Mouse (Mus musculus): ENCODE results near the gene Bmp7. TPM values are rescaled to one million over a fixed set of nuclear protein-coding genes. Genes with fewer than 3 reads are reported as not detected.

The Bmp7 gene
- polyA plus RNA-seq (2012; rRNA removed) = 17.9 and 19.8 TPM in 2 replicates

DNA sequence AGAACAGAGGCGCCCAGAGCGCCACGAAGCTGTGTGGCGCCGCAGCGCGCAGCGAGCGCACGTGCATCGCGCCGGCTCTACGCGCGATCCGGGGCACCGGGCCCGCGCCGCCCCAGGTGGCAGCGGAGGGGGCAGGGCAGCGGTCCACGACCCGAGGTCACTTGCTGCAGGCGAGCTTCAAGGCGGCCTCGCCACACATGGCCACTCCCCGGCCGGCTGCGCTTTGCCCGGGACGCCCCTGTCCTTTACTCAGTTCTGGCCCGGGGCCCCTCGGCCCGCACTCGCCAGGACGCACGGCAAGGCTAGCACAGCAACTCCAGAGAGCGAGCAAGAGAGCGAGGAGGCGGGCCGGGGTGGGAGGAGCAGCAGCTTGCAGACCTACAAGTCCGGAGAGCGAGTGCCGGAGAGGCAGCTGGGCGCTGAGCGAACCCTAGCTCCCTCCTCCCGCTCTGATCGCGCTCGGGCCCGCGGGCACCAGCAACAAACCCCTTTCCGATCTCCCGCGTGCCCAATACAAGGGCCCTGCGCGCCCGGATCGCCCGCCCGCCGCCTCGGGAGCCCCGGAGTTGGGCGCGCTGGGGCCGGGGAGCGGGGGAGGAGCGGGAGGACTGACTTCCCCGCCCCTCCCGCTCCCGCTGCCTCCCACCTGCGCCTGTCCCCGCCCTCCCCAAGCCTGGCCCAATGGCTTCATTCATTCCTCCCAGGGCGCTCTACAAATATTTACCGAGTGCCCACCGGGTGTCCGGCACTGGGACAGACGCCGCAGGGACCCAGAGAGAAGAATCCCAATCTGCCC is at the start of gene Bmp7:
TSS of gene Bmp7 (minus strand) at position 319 of the 796 bp plus-strand sequence.
- peak in 1 of 2 experiments; percentile 40 for DNase-seq (ENCODE audit: extremely low spot score in 1 of 2, low spot score in 1 of 2)

DNA sequence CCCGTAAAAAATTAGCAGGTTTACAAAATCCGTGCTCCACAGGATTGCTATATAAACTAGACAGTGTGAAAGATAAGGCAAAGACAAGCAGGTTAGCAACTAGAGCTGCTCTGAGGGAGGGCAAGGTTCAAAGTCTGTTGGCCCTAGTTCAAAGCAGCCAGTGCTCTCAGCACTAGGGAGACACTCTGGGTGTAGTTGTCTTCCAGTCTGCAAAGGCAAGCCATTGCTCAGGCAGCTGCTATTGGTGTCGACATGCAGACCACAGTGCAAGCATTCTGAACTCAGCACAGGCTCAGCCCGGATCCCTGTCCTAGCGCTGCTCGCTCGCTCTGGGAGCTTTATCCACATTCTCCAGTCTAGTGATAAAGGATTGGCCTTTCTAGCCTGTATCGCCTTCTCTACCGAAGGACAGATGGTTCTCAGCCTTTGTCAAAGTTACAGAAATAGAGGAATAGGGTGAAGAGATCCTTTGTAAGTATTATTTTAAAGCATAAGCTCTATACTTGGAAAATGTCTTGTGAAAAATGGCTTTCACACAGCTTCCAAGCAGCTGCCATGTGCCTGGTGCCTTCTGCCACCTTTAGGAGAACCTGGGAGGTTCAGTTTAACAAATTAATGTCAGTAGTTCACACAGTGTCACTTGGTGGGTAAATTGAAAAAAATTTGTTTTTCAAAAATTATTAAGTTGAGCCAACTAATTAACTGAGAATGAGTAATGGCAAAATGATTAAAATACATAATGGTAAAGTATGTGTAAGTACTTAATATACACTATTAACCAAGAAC is 42.8 kb upstream of the Bmp7 start:
- no peak for DNase-seq (ENCODE audit: extremely low spot score in 1 of 2, low spot score in 1 of 2)

DNA sequence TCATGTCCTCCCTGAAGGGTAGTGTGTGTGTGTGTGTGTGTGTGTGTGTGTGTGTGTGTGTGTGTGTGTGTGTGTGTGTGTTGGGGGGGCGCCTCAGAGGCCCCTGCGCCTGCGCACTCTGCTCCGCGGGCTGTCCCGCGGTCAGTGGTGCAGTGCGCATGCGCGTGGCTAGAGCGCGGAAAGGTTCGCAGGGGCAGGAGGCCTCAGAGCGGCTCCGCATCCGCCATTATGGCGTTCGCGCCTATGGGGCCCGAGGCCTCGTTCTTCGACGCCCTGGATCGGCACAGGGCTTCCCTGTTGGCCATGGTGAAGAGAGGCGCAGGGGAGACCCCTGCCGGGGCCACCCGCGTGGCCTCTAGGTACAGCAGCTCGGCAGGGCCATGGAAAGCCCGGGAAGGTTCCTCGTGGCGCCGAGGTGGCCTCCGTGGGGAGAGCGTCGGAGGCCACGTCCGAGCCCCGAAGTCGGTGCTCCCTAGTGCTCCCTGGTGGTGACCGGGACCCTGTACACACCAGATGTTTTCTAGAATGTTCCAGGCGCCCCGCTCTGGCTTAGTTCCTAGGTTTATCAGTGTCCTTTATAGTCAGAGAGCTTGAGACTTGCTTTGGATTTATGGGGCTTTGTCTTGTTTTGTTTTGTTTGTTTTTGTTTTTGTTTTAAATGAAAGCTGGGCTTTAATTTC is 39.7 kb upstream of the Bmp7 start:
- no peak for DNase-seq (ENCODE audit: extremely low spot score in 1 of 2, low spot score in 1 of 2)

DNA sequence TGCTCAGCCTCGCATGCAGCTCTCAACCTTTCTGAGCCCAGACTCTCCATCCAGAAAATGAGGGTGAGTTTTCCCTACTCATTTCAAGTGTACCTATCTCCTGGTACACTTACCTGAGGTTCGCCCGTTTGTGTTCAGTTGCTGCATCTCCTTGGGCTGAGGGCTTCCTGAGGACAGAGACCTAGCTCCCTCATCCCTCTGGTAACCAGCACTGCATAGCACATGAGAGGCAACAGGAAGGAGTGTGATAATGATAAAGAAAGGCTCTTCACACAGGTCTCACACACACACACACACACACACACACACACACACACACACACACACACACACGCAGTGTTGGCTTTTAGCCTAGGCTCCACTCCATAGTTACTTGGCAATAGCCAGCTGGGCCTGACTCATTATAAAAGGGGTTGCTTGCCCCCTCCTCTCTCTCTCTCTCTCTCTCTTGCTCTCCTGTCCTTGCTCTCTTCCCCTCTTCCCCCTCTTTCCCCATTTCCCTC is 38.1 kb upstream of the Bmp7 start:
- DNase-seq (ENCODE audit: extremely low spot score in 1 of 2, low spot score in 1 of 2) = no peak

DNA sequence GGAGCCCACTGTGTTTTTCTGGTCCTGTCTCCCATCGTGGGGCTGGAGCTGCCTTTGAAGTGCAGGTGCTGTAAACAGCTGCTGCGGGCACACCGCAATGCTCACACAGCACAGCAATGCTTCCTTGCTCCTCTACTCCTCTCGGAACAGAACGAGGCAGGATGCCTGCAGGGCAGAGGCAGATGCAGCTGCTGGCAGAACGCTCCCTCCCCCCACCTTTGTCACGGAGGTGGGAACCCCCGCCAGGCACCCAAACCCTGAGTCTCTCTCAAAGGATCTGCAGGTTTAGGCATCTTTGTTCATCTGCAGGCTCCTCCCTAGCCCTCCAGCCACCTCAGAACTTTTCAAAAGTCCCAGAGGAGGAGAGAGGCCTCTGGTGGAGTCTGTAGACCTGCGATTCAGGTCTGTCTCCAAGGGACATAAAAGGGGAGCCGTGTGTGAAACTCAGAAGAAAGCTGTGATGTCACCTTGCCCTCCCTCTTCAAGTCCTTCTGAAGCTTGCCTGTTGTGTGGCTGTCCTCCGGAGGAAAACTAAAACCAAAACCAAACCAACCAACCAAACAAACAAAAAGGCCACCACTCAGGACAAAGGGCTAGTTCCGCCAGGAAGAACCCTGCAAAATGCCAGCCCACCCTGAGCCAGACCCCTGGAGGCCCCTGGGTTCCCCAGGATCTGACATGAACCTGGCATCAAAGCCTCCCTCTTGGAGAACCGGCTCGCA is 37.4 kb upstream of the Bmp7 start, which contains the start of gene Spo11:
TSS of gene Spo11 (plus strand) at position 292 of the 722 bp plus-strand sequence.
- no peak for DNase-seq (ENCODE audit: extremely low spot score in 1 of 2, low spot score in 1 of 2)

DNA sequence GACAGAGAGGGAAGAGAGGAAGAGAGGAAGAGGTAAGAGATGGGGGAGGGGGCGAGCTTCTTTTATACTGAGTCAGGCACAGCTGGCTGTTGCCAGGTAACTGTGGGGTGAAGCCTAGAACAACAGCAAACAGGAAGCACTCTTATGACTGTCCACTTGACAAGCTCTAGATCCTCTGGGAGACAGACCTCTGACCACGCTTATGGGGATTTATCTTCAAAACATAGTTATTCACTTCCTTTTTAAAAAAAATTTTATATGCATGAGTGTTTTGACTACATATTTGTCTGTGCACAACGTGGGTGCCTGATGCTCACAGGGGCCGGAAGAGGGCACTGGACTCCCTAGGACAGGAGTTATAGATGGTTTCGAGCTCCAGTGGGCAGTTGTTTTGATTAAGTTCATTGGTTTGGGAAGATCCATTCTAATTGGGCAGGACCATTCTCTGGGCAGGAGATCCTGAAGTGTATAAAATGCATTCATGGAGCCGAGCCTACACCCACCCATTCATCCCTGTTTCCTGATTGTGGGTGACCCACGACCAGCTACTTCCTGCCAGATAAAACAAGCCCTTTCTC is 36.6 kb upstream of the Bmp7 start:
- DNase-seq (ENCODE audit: extremely low spot score in 1 of 2, low spot score in 1 of 2) = no peak

DNA sequence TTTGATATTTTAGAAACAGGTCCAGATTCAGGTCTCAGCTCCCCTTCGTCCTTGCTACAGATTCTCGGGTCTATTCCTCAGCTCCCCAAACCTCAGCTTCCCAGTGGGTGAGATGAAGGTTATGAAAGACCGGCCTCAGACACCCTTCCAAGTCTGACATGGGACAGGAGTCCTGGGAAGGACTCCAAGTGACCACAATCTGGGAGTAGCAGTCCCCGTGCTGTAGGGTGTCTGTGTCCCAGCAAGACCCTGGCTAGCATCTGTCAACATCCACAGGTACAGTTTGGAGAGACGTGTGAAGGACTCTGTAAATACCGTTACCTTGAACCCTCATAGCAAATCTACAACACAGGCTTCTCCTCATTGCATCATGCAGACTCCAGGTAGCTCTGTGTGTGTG is 35.0 kb upstream of the Bmp7 start:
- DNase-seq (ENCODE audit: extremely low spot score in 1 of 2, low spot score in 1 of 2) = no peak

DNA sequence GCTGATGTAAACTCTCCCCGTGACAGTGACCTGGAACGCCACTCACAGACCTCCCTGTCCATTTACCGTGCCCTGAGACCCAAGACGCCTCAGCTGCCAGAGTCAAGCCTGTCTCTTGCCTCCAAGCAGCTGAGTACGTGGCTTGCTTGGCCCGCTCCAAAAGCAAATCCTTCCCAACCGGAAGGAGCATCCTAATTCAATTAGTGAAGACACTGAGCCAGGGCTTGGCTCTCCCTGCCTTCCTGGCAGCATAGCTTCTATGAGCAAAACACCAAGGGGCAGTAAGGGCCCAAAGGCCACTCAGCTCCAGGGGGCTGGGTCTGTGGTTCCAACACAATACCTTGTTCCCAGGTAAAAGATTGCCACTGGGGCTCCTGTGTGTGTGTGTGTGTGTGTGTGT is 34.6 kb upstream of the Bmp7 start:
- no peak for DNase-seq (ENCODE audit: extremely low spot score in 1 of 2, low spot score in 1 of 2)

DNA sequence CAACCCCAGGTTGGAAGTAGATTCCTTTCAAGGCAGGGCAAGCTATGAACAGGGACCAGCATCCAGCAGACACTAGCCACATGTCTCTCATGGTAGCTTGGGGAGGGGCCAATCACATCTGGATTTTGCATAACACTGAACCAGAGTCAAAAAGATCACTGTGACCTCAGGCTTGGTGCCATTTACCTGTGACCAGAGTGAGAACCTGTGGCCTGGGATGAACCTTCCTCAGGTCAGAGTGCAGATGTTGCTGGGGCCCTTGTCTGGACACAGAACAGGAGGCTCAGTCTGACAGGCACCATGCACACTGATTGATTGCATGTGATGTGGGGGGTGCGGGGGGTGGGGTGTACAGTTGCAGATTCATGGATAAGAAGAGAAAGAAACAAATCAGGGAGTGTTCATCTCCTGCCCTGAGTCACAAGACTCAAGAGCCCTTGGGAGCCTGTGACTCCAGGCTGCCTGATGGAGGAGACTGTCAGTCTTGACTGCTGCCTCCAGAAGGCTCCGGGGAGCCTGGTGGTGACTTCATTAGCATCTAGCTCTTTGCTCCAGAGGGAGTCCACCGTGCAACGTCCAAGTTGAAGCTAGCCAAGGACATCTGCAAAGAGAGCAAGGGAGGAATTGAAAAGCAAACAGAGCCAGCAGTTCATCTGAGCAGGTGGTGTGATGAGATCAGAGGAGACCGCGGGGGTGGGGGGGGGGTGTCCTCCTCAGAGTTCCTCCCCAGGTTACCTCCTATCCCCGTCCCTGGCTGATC is 33.9 kb upstream of the Bmp7 start:
- no peak for DNase-seq (ENCODE audit: extremely low spot score in 1 of 2, low spot score in 1 of 2)

DNA sequence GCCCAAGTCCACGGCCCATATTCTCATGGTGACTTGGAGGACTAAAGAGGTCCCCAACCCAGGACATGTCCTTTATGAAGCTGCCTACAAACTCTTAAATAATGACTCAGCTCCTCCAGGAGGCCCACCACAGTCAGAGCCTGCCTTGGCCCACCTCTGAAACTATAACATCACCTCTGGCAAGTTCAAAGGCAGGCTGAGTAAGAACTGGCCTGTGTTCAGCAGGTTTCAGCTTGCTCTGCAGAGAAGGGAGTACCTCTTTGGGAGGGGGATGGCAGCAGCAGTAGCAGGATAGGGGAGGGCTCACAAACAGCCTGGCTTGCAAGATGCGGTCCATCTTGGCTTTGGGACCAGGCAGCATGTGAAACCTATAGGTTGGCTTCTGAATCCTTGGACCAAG is 31.7 kb upstream of the Bmp7 start:
- DNase-seq (ENCODE audit: extremely low spot score in 1 of 2, low spot score in 1 of 2) = no peak

DNA sequence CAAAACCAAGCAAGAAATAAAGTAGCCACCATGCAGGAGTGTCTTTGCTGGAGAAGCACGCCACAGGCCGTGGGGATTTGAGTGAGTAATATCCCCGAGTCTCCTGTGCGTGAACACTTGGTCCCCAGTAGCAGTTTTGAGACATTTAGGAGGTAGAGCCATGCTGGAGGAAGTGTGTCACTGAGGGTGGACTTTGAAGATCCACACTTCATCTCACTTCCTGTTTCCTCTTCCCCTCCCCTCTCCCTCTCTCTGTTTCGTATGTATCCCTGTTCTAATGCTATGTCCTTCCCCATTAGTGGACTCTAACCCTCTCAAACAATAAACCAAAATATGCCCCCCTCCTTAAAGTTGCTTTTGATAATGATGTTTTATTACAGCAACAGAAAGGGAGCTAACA is 26.4 kb upstream of the Bmp7 start:
- no peak for DNase-seq (ENCODE audit: extremely low spot score in 1 of 2, low spot score in 1 of 2)

DNA sequence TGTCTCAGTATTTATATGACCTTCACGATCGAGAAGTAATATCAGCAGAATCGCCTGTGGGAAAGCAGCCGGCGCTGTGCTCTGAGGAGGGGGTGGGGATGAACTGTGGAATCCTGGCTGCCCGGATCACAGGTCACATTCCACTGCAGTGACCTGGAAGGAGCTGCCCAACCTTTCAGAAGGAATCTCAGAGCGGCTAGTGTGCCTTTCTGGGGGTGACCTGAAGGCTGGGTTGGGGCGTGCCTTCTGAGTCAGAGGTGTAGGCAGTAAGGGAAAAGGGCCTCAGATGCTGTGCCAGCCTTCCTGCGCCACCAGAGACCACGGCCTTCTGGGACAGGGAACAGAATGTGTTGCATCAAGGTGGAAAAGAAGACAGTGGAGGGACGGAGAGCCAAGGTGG is 25.1 kb upstream of the Bmp7 start:
- DNase-seq (ENCODE audit: extremely low spot score in 1 of 2, low spot score in 1 of 2) = no peak

DNA sequence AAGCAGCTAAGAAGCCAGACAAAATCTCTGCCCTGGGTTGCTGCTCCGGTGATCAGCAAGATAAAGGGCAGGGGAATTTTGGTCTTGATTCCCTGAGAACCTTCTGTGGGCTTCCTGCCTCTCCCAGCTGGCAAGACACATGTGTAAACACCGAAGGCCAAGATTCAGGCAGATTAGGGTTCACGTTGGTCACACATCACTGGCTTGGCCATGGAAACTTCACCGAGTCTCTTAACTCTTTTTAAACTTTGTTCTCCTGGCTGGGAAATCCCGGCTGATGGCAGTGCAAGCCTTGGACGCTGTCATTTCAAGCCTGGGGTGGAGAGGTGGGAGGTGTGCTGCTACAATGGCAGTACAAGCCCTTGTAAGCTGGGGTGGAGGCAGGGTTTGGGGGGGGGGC is 21.1 kb upstream of the Bmp7 start:
- no peak for DNase-seq (ENCODE audit: extremely low spot score in 1 of 2, low spot score in 1 of 2)

DNA sequence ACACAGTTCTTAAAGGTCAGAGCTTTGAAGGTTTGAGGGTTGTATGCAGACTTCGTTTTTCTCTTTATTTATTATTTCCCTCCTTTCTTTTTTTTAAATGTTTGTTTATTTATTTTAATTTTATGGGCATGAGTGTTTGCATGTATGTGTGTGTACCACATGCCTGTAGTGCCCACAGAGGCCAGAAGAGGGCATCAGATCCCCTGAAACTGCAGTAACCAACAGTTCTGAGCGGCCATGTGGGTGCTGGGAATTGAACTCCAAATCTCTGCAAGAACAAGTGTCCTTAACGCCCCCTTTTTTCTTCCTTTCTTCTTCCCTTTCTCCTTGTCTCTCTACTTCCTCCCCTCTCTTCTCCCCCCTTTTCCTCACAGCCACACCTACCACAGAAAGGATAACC is 20.2 kb upstream of the Bmp7 start:
- DNase-seq (ENCODE audit: extremely low spot score in 1 of 2, low spot score in 1 of 2) = no peak

DNA sequence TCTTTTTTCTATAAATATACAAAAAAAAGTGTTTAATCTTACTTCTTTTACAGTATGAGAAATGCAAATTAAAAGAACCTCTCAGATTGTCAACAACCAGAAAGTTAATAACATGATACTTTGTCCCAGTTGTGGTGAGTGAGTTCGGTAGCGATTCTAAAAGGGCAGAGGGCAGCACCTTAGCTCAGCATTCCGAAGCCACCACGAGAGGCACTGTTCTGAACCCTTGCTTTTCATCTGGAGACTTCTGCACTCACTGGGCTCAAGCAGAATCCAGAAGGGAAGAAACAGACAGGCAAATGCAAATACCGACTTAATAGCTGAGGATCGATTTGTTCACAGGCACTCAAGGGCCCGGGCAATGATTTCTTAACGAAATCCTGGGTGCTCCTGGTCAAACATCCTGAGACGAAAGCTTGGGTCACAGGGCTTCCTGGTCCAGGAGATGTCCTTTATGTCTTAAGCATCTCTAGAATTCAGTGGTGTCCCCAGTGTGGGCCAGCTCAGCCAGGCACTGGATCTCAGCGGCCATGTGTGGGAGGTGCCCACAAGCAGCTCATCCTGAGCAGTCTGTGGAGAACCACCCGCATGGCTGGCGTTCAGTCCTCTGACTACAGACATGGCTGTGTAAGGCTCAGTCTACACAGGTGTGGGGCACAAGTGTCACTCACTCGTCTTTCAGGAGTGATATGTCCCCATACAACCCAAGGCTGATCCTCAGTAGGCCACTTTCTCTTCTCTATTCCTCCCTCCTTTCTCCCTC is 19.1 kb upstream of the Bmp7 start:
- DNase-seq (ENCODE audit: extremely low spot score in 1 of 2, low spot score in 1 of 2) = no peak

DNA sequence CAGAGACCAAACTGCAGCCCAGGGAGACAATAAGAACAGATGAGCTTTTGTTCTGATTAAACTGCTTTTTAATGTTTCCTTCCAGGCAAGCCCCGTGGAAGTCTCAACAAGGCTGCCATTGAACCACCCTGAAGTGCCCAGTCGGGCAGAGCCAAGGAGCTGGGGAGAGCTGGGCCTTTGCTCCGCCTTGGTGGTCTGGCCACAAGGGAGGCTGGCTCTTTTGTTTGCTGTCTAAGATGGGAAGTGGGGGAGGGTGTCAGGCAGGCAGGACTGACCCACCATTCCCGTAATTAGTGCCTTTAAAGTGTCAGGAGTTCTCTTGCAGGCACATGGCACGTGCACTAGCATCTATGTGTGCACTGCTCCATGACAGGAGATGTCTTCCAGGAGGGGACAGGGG is 18.5 kb upstream of the Bmp7 start:
- DNase-seq (ENCODE audit: extremely low spot score in 1 of 2, low spot score in 1 of 2) = peak in 1 of 2 experiments; percentile 13

DNA sequence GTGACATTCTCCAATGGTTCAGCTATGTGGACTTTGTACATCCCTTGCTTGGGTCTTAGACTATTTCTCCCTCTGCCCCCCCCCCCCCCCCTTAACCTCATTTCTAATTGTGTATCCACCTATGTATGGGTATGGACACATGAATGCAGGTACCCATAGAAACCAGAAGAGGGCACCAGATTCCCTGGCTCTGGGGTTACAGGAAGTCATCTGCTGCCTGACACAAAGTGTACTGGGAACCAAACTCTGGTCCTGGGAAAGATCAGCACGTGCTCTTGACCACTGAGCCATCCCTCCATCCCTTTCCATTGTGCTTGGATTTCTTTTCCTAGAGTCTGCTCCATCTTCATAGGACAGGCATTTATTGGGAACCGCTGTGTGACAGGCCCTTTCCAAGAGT is 11.9 kb upstream of the Bmp7 start:
- no peak for DNase-seq (ENCODE audit: extremely low spot score in 1 of 2, low spot score in 1 of 2)

DNA sequence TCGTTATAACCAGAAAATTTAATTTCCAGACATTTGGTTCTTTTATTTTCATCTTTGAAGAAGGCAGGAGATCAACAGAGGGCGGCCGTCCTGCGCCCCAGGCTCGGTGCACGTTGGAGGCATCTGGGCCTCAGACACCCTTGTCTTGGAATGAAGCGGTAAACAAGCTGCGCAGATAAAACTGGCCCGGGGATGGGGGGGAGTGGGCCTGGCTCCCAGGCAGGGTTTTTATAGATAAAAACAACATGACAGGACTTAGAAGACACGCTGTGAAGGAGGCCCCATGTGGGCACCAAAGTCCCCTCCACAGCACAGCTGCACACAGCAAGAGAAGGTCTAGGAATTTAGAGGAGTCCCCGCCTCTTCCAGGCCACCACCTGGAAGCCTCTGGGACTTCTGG is 10.6 kb upstream of the Bmp7 start:
- DNase-seq (ENCODE audit: extremely low spot score in 1 of 2, low spot score in 1 of 2) = no peak
